Mouse (Mus musculus) stomach, embryonic 16.5 days (tissue): Measurements from ENCODE around the gene Gm10188. TPM values are rescaled to one million over a fixed set of nuclear protein-coding genes. Genes with fewer than 3 reads are reported as not detected.

Experiments
- ATAC-seq: fragments of 200-750 bp; cut with Nextera tagmentation; 2 replicates; pipeline ENCODE4 v1.8.0; 2017; ENCODE audit warnings: moderate number of reproducible peaks, moderate TSS enrichment; ENCODE audit not compliant: insufficient read depth, low FRiP score
- H3K27ac ChIP-seq: fragments of 300-500 bp; sonication (generic); 2 replicates; pipeline ENCODE4 v1.5.1; 2014; ENCODE audit warnings: low read length
- H3K27me3 ChIP-seq: fragments of 300-500 bp; sonication (generic); 2 replicates; pipeline ENCODE4 v1.6.1; 2014; ENCODE audit warnings: low read length, control low read depth, mixed read lengths; ENCODE audit not compliant: control insufficient read depth, insufficient read depth
- H3K36me3 ChIP-seq: fragments of 300-500 bp; sonication (generic); 2 replicates; pipeline ENCODE4 v1.6.1; 2014; ENCODE audit warnings: low read length; ENCODE audit not compliant: control insufficient read depth, insufficient read depth
- H3K4me1 ChIP-seq: fragments of 300-500 bp; sonication (generic); 2 replicates; pipeline ENCODE4 v1.6.1; 2014; ENCODE audit warnings: low read length, control low read depth, mixed read lengths; ENCODE audit not compliant: control insufficient read depth, insufficient read depth
- H3K4me2 ChIP-seq: fragments of 300-500 bp; sonication (generic); 2 replicates; pipeline ENCODE4 v1.6.1; 2014; ENCODE audit warnings: low read depth, low read length, mixed read lengths
- H3K4me3 ChIP-seq: fragments of 300-500 bp; sonication (generic); replicated peaks from 2 replicates; pipeline ENCODE4 v1.5.1; 2014; ENCODE audit warnings: mild to moderate bottlenecking, low read length
- H3K9ac ChIP-seq: fragments of 300-500 bp; sonication (generic); 2 replicates; pipeline ENCODE4 v1.6.1; 2014; ENCODE audit warnings: low read length
- H3K9me3 ChIP-seq: fragments of 300-500 bp; sonication (generic); replicated peaks from 2 replicates; pipeline ENCODE4 v1.6.1; 2016; ENCODE audit warnings: low read length, control low read depth; ENCODE audit not compliant: control insufficient read depth
- WGBS: fragments of 180-500 bp; shearing (Covaris S2); extraction: QIAGEN DNeasy Blood & Tissue Kit; methylation state at CpG from one replicate; pipeline ENCODE4 v1.1.7; 2014; 5-methylcytosine and 5-hydroxymethylcytosine counted together
- polyA plus RNA-seq: library from polyadenylated mRNA; unstranded; fragments of >200 nt; fragmentation: Nextera tagmentation; extraction: Ambion mirVana; gene quantifications from 2 replicates; pipeline ENCODE4 v1.2.1, GENCODE M21; 2015

Gm10188 gene
- polyA plus RNA-seq, 1 experiment from 2014 or later = not detected

DNA sequence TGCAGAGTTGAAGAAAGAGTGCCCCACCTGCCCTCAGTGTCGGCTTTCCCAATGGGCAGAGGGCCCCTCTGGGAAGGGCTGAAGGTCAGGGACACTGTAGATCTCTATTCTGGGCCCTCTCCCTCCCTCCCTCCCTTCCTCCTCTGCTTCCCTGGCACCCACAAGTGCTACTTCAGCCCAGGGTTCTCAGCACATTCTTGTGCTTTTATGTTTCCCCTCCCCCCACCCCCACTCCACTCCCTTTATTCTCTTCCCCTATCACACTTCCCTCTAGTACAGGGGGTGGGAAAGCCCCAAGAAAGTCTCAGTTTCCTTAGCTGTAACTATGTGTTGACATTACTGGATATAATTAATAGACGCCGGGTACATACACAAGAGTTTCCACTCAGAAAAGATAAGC is 34.9 kb downstream of the Gm10188 start:
- ATAC-seq = no peak
- H3K9ac ChIP-seq = no peak overlapping the region
- peaks cover 47% of the 10 kb centered on the region for H3K27me3 ChIP-seq

GRCm38 (mm10) chr1:132193806-132194205 is 35.8 kb downstream of the Gm10188 start:
- Histone ChIP-seq H3K4me1 (peaks cover 14% of the 10 kb centered on the region), H3K9me3 (no peaks in the 10 kb centered on the region), H3K27ac (no peak overlapping the region), H3K9ac (no peak overlapping the region), H3K4me3 (no peak overlapping the region), H3K36me3 (no peaks in the 10 kb centered on the region), H3K4me2 (no peak overlapping the region), H3K27me3 (peaks cover 55% of the 10 kb centered on the region)
- 78% methylated on average over 3 of the region's 3 CpGs for WGBS
- no peak for ATAC-seq

More for the DNA sequence above, 34.9 kb downstream of the Gm10188 start:
- 33% methylated on average over 3 of the region's 3 CpGs for WGBS
- no peaks in the 10 kb centered on the region for H3K9me3 ChIP-seq
- no peak overlapping the region for H3K27ac ChIP-seq
- H3K4me1 ChIP-seq = peaks cover 14% of the 10 kb centered on the region
- no peak overlapping the region for H3K4me3 ChIP-seq
- H3K4me2 ChIP-seq = no peak overlapping the region
- no peaks in the 10 kb centered on the region for H3K36me3 ChIP-seq

DNA sequence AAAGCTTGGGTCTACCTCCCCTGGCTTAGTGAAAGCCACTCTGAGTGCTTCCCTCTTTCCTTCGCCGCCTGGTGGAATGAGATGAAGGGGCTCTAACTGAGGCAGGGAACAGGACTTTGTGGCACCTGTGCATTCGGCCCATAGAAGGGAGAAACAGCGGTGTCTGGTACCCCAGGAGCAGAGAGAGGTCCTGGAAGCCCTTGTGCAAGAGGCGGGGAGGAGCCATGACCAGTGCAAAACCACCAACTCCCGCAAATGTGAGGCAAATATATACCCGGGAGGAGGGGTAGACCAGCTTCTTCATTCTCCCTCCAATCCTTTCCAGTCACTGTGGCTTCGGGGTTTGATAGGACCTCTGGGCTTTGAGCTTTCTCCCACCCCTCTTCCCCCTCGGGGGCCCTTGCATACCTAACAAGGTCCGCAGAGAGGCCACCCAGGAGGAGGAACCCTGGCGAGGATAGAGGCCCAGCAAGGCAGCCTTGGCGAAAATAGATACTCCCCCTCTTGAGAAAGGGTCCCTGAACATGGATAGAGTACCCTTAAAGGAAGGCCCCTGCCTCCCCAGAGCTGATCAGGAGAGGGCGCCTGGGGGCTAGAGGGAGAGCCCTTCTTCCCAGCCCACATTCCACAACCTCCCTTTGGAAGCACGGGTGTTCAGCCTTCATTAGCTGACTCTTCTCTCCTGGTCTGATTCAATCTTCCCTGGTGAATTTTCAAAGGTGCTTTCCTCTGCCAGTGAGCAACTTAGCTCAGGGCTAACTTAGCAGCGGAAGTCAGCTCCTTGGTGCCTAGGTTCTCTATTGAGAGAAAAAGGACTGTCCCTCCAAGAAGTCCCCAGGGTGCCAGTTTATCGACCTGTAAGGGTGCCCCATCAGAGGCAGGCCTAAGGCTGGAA is 37.5 kb downstream of the Gm10188 start:
- 14% methylated on average over 16 of the region's 16 CpGs for WGBS
- no peaks in the 10 kb centered on the region for H3K36me3 ChIP-seq
- ATAC-seq = no peak
- peak overlapping the region; percentile 60 for H3K4me3 ChIP-seq
- H3K4me1 ChIP-seq = peaks cover 14% of the 10 kb centered on the region
- no peak overlapping the region for H3K27ac ChIP-seq
- peaks cover 63% of the 10 kb centered on the region for H3K27me3 ChIP-seq
- H3K9me3 ChIP-seq = no peaks in the 10 kb centered on the region
- peak overlapping the region; percentile 87 for H3K4me2 ChIP-seq
- H3K9ac ChIP-seq = no peak overlapping the region

GRCm38 (mm10) chr1:132191093-132191785 is 38.3 kb downstream of the Gm10188 start, which contains the start of the genes Lemd1 and AC124108.1:
Lemd1 (plus strand) TSS chr1:132191431.
AC124108.1 (plus strand) TSS chr1:132191457.
- under 1% methylated on average over 34 of the region's 34 CpGs for WGBS
- no peaks in the 10 kb centered on the region for H3K9me3 ChIP-seq
- H3K27me3 ChIP-seq = peaks cover 70% of the 10 kb centered on the region
- H3K27ac ChIP-seq = no peak within 1 kb of the TSS
- H3K9ac ChIP-seq = peak within 1 kb of the TSS; percentile 55
- H3K36me3 ChIP-seq = no peaks in the 10 kb centered on the region
- ATAC-seq = no peak
- H3K4me3 ChIP-seq = peak within 1 kb of the TSS; percentile 60
- peak within 1 kb of the TSS; percentile 87 for H3K4me2 ChIP-seq
- peaks cover 11% of the 10 kb centered on the region for H3K4me1 ChIP-seq

DNA sequence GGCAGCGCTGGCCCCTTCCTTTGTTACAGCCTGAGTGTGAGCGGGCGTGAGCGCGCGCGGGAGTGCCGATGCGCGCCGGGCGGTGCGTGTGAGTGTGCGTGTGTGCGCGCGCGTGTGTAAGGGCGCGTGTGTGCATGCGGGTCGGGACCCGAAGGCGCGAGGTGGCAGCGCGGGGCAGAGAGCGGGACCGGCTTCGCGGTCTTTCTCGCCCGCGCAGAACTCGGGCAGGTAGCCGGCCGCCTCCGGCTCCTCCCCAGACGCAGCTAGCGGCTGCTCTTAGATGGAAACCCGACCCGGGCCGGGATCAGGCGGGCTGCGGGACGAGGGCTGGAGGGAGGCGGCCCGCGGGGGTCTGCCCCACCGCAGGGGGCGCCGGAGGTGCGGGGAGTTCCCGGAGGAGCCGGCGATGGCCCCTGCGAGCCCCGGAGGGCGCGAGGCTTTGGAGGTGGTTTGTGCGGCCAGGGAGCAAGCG is 38.9 kb downstream of the Gm10188 start:
- Histone ChIP-seq H3K36me3 (no peaks in the 10 kb centered on the region), H3K4me2 (peak overlapping the region; percentile 87), H3K27me3 (peaks cover 70% of the 10 kb centered on the region), H3K4me1 (peaks cover 5% of the 10 kb centered on the region), H3K9me3 (no peaks in the 10 kb centered on the region), H3K27ac (no peak overlapping the region), H3K9ac (peak overlapping the region; percentile 55), H3K4me3 (peak overlapping the region; percentile 60)
- under 1% methylated on average over 62 of the region's 62 CpGs for WGBS
- ATAC-seq = no peak

GRCm38 (mm10) chr1:132190040-132190513 is 39.5 kb downstream of the Gm10188 start:
- peak; percentile 51; the same call in 1 of the 2 replicates for ATAC-seq
- no peaks in the 10 kb centered on the region for H3K36me3 ChIP-seq
- WGBS = under 1% methylated on average over 44 of the region's 50 CpGs
- peak overlapping the region; percentile 55 for H3K9ac ChIP-seq
- peak overlapping the region; percentile 87 for H3K4me2 ChIP-seq
- H3K9me3 ChIP-seq = no peaks in the 10 kb centered on the region
- H3K4me3 ChIP-seq = peak overlapping the region; percentile 60
- no peaks in the 10 kb centered on the region; the same call in none of the 2 replicates for H3K4me1 ChIP-seq
- peaks cover 70% of the 10 kb centered on the region for H3K27me3 ChIP-seq
- no peak overlapping the region for H3K27ac ChIP-seq

GRCm38 (mm10) chr1:132189231-132189630 is 40.3 kb downstream of the Gm10188 start:
- WGBS = 44% methylated on average over 4 of the region's 4 CpGs
- ATAC-seq = no peak
- peaks cover 69% of the 10 kb centered on the region for H3K27me3 ChIP-seq
- H3K4me2 ChIP-seq = no peak overlapping the region
- H3K36me3 ChIP-seq = no peaks in the 10 kb centered on the region
- no peak overlapping the region for H3K27ac ChIP-seq
- no peak overlapping the region for H3K9ac ChIP-seq
- no peak overlapping the region for H3K4me3 ChIP-seq
- H3K9me3 ChIP-seq = no peaks in the 10 kb centered on the region
- no peaks in the 10 kb centered on the region for H3K4me1 ChIP-seq

GRCm38 (mm10) chr1:132188442-132189066 is 41.0 kb downstream of the Gm10188 start:
- H3K4me1 ChIP-seq = no peaks in the 10 kb centered on the region
- H3K27me3 ChIP-seq = peaks cover 63% of the 10 kb centered on the region
- WGBS = 27% methylated on average over 9 of the region's 9 CpGs
- H3K4me3 ChIP-seq = no peak overlapping the region
- H3K4me2 ChIP-seq = no peak overlapping the region
- H3K9me3 ChIP-seq = no peaks in the 10 kb centered on the region
- no peak overlapping the region for H3K9ac ChIP-seq
- ATAC-seq = no peak
- no peak overlapping the region for H3K27ac ChIP-seq
- H3K36me3 ChIP-seq = no peaks in the 10 kb centered on the region
